Mouse (Mus musculus) forebrain, embryonic 14.5 days (tissue): Measurements from ENCODE around the gene Fpgs. TPM values are rescaled to one million over a fixed set of nuclear protein-coding genes. Genes with fewer than 3 reads are reported as not detected.
A peak's percentile ranks its signal among the peaks of the same experiment; 100 is the strongest.

Source experiments
- ATAC-seq: fragments of 200-750 bp; cut with Nextera tagmentation; 2 replicates; pipeline ENCODE4 v1.8.0; 2017; ENCODE audit warnings: mild to moderate bottlenecking, moderate library complexity
- DNase-seq: peaks from one replicate; pipeline ENCODE4 v3.0.0-alpha.2; 2015; ENCODE audit warnings: low spot score
- H3K27ac ChIP-seq: fragments of 300-500 bp; sonication (generic); 2 replicates; pipeline ENCODE4 v1.5.1; 2014; ENCODE audit warnings: low read depth, mild to moderate bottlenecking, control low read depth, low read length, moderate library complexity
- H3K27me3 ChIP-seq: fragments of 300-500 bp; sonication (generic); replicated peaks from 2 replicates; pipeline ENCODE4 v1.6.1; 2014; ENCODE audit warnings: low read length, control low read depth, mixed read lengths; ENCODE audit not compliant: control insufficient read depth, insufficient read depth
- H3K36me3 ChIP-seq: fragments of 300-500 bp; sonication (generic); 2 replicates; pipeline ENCODE4 v1.6.1; 2014; ENCODE audit warnings: low read length, control low read depth; ENCODE audit not compliant: control insufficient read depth, insufficient read depth
- H3K4me1 ChIP-seq: fragments of 300-500 bp; sonication (generic); 2 replicates; pipeline ENCODE4 v1.6.1; 2014; ENCODE audit warnings: antibody characterized with exemption, low read length, control low read depth; ENCODE audit not compliant: control insufficient read depth, insufficient read depth
- H3K4me2 ChIP-seq: fragments of 300-500 bp; sonication (generic); 2 replicates; pipeline ENCODE4 v1.6.1; 2014; ENCODE audit warnings: mild to moderate bottlenecking, control low read depth, low read length
- H3K4me3 ChIP-seq: fragments of 300-500 bp; sonication (generic); 2 replicates; pipeline ENCODE4 v1.5.1; 2014; ENCODE audit warnings: low read depth, low read length, control low read depth
- H3K9ac ChIP-seq: fragments of 300-500 bp; sonication (generic); 2 replicates; pipeline ENCODE4 v1.6.1; 2014; ENCODE audit warnings: mild to moderate bottlenecking, low read length, control low read depth, moderate library complexity
- H3K9me3 ChIP-seq: fragments of 300-500 bp; sonication (generic); replicated peaks from 2 replicates; pipeline ENCODE4 v1.6.1; 2016; ENCODE audit warnings: low read length, control low read depth, mixed read lengths; ENCODE audit not compliant: control insufficient read depth
- WGBS: fragments of 180-500 bp; shearing (Covaris S2); extraction: QIAGEN DNeasy Blood & Tissue Kit; methylation state at CpG from one replicate; pipeline ENCODE4 v1.1.7; 2014; 5-methylcytosine and 5-hydroxymethylcytosine counted together
- polyA plus RNA-seq: library from polyadenylated mRNA; unstranded; fragments of >200 nt; fragmentation: Nextera tagmentation; extraction: Ambion mirVana; gene quantifications from 2 replicates; pipeline ENCODE4 v1.2.1, GENCODE M21; 2014

The Fpgs gene
- polyA plus RNA-seq, 1 experiment from 2014 or later: 10.9 TPM

DNA sequence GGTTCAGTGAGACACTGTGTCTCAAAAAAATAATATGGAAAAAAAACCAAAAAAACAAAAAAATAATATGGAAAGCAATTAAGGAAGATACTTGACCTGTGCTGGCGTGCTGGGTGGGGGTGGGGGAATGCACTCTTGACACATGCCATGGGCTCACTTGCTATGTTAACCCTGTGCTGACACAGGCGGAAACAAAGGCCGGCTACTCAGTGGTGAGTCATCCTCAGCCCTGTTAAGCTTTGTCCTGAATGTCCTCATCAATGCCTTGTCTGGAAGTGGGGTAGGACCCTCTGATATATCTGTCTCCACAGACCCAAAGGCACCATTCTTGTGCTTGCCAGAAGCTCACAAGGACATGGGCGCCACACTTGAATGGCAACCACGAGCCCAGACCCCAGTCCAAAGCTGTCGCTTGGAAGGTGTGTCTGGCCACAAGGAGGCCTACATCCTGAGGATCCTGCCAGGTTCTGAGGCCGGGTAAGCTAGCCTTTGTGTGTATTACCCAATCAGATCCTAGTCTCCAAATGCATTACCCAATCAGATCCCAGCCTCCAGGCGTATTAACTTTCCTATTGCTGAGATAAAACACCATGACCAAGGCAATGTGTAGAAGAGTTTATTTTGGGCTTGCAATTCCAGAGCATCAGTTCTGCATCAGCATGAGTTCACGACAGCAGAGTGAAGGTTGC lies 31.9 kb downstream of the Fpgs start:
- no peaks in the 10 kb centered on the region for H3K36me3 ChIP-seq
- ATAC-seq (no peak), DNase-seq (no peak)
- H3K4me3 ChIP-seq: no peak overlapping the region
- H3K9me3 ChIP-seq: no peaks in the 10 kb centered on the region
- no peak overlapping the region for H3K4me2 ChIP-seq
- no peaks in the 10 kb centered on the region for H3K4me1 ChIP-seq
- no peak overlapping the region for H3K27ac ChIP-seq
- H3K9ac ChIP-seq: no peak overlapping the region
- WGBS: 65% methylated on average over 9 of the region's 9 CpGs
- H3K27me3 ChIP-seq: no peaks in the 10 kb centered on the region

DNA sequence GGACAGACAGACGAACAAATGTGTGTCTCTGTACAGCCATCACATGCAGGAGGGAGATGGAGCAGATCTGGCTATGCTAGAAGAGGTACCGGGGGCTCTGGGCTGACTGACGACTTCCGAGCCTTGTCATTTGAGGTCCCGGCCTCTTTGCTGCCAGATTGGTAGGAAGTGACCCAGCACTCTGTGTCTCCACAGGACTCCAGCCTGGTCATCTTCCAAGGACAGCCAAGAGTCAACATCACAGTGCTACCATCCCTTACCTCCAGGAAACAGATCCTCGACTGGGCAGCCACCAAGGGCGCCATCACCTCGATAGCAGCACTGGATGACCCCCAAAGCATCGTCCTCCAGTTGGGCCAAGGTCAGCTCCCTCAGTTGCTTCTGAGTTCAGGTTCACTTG lies 32.8 kb downstream of the Fpgs start:
- no peaks in the 10 kb centered on the region for H3K27me3 ChIP-seq
- WGBS: 84% methylated on average over 9 of the region's 9 CpGs

DNA sequence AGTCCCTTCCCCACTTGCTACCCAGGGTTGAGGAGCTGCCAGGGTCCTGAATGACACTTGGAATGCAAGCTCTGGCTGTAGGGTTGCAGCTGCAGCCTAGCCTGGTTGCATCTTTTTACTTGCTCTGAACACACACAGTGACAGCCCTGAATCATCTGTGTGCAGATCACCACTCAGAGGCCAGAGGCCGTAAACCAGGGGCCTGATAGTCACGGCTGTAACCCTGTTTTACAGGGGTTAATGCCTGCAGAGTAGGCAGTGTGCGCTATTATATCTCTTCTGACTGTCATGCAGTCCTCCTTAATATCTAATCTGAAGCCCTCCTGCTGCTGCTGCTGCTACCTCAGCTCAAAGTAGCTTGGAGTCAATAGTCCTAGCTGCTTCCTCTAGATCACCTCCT lies 34.1 kb downstream of the Fpgs start:
- Histone ChIP-seq H3K27me3 (no peaks in the 10 kb centered on the region), H3K4me3 (no peak overlapping the region), H3K9me3 (no peaks in the 10 kb centered on the region), H3K36me3 (no peaks in the 10 kb centered on the region), H3K4me1 (no peaks in the 10 kb centered on the region), H3K27ac (no peak overlapping the region), H3K9ac (no peak overlapping the region), H3K4me2 (no peak overlapping the region)
- ATAC-seq (no peak), DNase-seq (no peak)
- 83% methylated on average over 3 of the region's 3 CpGs for WGBS

More for the DNA sequence above, 32.8 kb downstream of the Fpgs start:
- H3K4me1 ChIP-seq: no peaks in the 10 kb centered on the region
- ATAC-seq (no peak), DNase-seq (no peak)
- H3K27ac ChIP-seq: no peak overlapping the region
- H3K36me3 ChIP-seq: no peaks in the 10 kb centered on the region
- H3K4me3 ChIP-seq: no peak overlapping the region
- no peaks in the 10 kb centered on the region for H3K9me3 ChIP-seq
- H3K4me2 ChIP-seq: no peak overlapping the region
- no peak overlapping the region for H3K9ac ChIP-seq

DNA sequence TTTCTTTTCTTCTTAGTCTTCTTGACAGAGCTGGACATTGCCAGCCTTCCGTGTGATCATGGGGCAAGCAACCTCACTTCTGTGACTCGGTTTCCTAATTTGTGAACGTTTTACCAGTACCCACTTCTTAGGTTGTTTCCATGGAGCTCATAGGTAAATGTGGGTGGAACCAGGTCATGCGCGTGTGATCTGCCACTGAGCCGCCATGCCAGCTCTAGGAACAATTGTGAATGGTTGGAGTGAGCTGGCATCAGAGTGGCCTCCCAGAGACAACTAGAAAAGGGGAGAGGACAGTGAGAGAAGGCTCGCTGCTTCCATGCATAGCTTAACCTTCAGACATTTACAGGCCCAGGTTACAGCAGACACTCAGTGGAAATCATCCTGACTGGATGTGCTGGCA lies 35.8 kb downstream of the Fpgs start:
- no peaks in the 10 kb centered on the region for H3K27me3 ChIP-seq
- H3K4me1 ChIP-seq: no peaks in the 10 kb centered on the region
- H3K27ac ChIP-seq: 0 out of 2 replicates have a peak overlapping the region, but pooled peaks have one; percentile 23
- no peak for ATAC-seq
- no peaks in the 10 kb centered on the region for H3K36me3 ChIP-seq
- 65% methylated on average over 7 of the region's 7 CpGs for WGBS
- H3K9me3 ChIP-seq: no peaks in the 10 kb centered on the region
- DNase-seq: no peak
- H3K9ac ChIP-seq: no peak overlapping the region
- no peak overlapping the region for H3K4me2 ChIP-seq
- H3K4me3 ChIP-seq: no peak overlapping the region

DNA sequence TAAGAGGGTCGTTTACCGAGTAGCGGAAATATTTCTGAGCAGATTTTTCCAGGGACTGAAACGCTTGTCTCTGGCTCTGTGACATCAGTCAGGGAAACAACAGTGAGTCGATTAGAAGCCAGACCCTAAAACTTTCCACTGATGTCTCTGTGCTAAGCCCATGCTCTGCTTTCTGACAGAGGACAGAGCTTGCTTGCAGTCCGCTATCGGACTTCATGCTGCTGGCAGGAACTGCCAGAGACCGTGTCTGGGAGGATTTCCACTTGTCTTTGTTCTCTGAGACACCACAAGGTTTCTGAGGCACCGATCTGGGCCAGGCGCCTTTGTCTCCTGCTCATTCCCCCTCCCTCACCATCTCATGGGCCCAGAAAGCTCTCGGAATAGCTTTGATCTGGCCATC lies 36.2 kb downstream of the Fpgs start:
- peak; percentile 19 for DNase-seq
- peak overlapping the region; percentile 23; the same call in 1 of the 2 replicates for H3K27ac ChIP-seq

DNA sequence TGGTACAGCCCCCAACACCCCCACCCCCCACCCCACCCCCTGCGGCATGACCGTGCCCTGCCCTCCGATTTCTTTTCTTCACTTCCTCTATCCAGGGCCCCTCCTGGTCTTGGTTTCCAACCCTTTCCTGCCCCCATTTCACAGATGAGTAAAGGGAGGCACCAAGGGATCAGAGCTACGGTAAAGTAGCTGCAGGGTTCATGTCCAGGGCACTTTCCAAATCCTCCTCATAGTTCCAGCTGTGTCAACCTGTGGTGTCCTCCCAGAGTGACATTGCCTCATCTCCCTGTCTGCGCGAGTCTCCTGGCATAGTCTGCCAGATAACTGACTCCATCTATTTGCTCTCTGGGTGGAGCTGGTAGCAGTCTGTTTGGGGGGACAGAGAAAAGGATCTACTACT lies 38.1 kb downstream of the Fpgs start:
- H3K27ac ChIP-seq: no peak overlapping the region
- H3K4me3 ChIP-seq: no peak overlapping the region
- no peaks in the 10 kb centered on the region for H3K27me3 ChIP-seq
- DNase-seq (no peak), ATAC-seq (no peak)
- H3K9me3 ChIP-seq: no peaks in the 10 kb centered on the region
- 92% methylated on average over 6 of the region's 6 CpGs for WGBS
- no peaks in the 10 kb centered on the region for H3K36me3 ChIP-seq
- no peak overlapping the region for H3K4me2 ChIP-seq
- no peak overlapping the region for H3K9ac ChIP-seq
- no peaks in the 10 kb centered on the region for H3K4me1 ChIP-seq

More for the DNA sequence above, 36.2 kb downstream of the Fpgs start:
- ATAC-seq: no peak
- Histone ChIP-seq H3K4me1 (no peaks in the 10 kb centered on the region), H3K36me3 (no peaks in the 10 kb centered on the region), H3K9ac (no peak overlapping the region), H3K4me3 (no peak overlapping the region), H3K27me3 (no peaks in the 10 kb centered on the region), H3K9me3 (no peaks in the 10 kb centered on the region), H3K4me2 (no peak overlapping the region)
- 25% methylated on average over 11 of the region's 11 CpGs for WGBS

DNA sequence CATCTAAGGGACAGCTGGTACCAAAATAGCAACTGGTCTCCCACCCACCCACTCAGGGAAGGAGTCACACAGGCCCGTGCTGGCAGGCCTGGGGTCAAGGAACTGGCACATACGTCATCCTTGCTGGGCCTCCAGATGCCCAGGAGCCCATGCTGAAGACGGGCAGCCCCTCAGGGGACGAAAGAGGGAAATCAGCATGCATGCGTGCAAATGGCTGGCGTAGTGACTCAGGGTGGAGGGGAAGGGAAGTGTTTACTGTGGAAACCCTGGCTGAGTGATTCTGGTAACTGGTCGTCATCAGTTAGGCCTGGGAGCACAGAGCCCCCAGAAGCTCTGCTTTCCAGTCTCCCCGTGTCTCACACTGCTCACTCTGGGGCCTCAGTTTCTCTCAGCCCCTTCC lies 38.6 kb downstream of the Fpgs start:
- Histone ChIP-seq H3K4me1 (no peaks in the 10 kb centered on the region), H3K4me2 (no peak overlapping the region), H3K27me3 (no peaks in the 10 kb centered on the region), H3K27ac (no peak overlapping the region), H3K4me3 (no peak overlapping the region), H3K36me3 (no peaks in the 10 kb centered on the region), H3K9me3 (no peaks in the 10 kb centered on the region), H3K9ac (no peak overlapping the region)
- DNase-seq (no peak), ATAC-seq (no peak)
- WGBS: 81% methylated on average over 8 of the region's 8 CpGs

DNA sequence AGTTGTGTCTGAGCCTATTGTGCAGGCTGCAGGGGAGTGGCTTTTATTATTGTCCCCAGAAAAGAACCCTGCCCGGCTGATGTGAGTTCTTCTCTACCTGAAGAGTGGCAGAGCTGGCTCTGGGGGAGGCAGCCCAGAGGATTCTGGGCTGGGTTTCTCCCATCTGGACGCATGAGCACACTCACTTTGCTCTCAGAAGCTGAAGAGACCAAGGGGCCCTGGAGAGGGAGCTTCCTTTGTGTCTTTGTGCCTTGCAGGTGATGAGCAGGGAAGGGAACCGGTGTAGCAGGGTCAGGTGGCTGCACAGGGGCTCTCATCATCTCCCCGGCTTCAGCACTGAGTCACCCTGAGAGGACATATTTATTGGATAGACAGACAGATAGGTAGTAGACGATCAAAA lies 41.7 kb downstream of the Fpgs start:
- H3K27me3 ChIP-seq: no peaks in the 10 kb centered on the region
- H3K4me3 ChIP-seq: no peak overlapping the region
- H3K9ac ChIP-seq: no peak overlapping the region
- no peak for ATAC-seq
- no peaks in the 10 kb centered on the region for H3K9me3 ChIP-seq
- H3K36me3 ChIP-seq: no peaks in the 10 kb centered on the region
- H3K4me2 ChIP-seq: no peak overlapping the region
- H3K27ac ChIP-seq: no peak overlapping the region
- WGBS: 48% methylated on average over 5 of the region's 5 CpGs
- DNase-seq: no peak
- H3K4me1 ChIP-seq: no peaks in the 10 kb centered on the region

DNA sequence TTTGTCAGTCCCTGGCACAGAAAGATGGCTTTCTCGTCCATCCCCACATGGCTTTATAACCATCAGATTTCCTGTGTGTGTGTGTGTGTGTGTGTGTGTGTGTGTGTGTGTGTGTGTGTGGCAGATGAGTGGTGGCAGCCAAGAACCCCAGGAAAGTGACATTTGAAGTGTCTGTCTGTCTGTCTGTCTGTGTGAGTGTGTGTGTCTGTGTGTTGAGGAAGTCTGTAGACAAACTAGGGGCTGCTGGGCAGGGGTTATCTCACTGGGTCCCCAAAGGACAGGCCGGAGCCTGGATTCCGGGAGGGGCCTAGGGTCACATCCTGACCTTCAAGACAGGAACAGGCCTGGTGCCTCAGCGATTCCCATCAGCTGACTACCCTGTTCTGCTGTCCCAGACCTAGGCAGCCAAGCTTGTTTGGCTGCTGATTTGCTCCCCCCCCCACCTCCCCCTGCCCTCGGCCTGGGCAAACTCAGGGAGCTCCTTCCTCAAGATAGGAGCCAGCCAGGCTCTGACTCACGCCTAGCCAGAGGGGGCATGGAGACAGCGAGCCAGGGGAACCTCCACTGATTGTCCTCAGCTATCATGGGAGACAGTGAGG lies 42.3 kb downstream of the Fpgs start:
- no peak overlapping the region for H3K27ac ChIP-seq
- DNase-seq (no peak), ATAC-seq (no peak)
- no peaks in the 10 kb centered on the region for H3K4me1 ChIP-seq
- no peaks in the 10 kb centered on the region for H3K27me3 ChIP-seq
- H3K9me3 ChIP-seq: no peaks in the 10 kb centered on the region
- no peak overlapping the region for H3K9ac ChIP-seq
- 73% methylated on average over 7 of the region's 7 CpGs for WGBS
- H3K36me3 ChIP-seq: no peaks in the 10 kb centered on the region
- H3K4me2 ChIP-seq: no peak overlapping the region
- no peak overlapping the region for H3K4me3 ChIP-seq
